In the genomic region with DNA sequence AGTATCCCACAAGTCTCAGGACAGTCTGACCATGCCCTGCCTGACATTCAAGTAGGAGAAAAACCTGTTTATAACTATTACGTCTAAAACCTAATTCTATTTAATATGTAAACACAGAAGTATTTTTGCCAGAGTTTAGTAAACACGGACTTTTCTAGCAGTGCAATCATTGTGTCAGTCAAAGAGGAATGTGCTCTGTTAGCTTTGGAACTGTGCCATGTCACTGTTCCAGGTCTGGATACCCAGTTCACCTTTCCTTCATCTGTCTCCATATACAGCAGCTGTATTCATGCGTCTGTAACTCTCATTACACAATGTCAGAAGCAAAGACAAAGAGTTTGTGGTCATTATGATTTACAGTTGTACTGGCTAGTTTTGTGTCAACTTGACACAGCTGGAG, we compare ENCODE assay signal across 18 mouse cellular contexts. TPM values are rescaled to one million over a fixed set of nuclear protein-coding genes. Genes with fewer than 3 reads are reported as not detected.
A peak's percentile ranks its signal among the peaks of the same experiment; 100 is the strongest.
DNase-seq lines count a peak whose midpoint lies in the region; ATAC-seq and TF ChIP-seq lines count a peak whose summit lies in the region.
"Had no signal": no experiment of that assay in that cellular context is flagged by ENCODE, and none has a peak within 500 bp of the region (broad histone marks: within the 10 kb centered on the region; RNA-seq: fewer than 3 reads in every experiment).

No protein-coding gene starts in this region.

- peaks cover 9% of the 10 kb centered on the region for H3K4me1 ChIP-seq in heart, embryonic 13.5 days
- no peaks in the 10 kb centered on the region for H3K4me1 ChIP-seq in lung, embryonic 14.5 days (ENCODE audit: insufficient read depth)
- H3K4me1 ChIP-seq in stomach, postnatal 0 days (replicated peaks; ENCODE audit: control insufficient read depth, insufficient read depth) = no peaks in the 10 kb centered on the region
- no peaks in the 10 kb centered on the region for H3K4me1 ChIP-seq in forebrain, postnatal 0 days (ENCODE audit: insufficient read depth)
- H3K4me1 ChIP-seq: hindbrain, embryonic 10.5 days; liver, embryonic 13.5 days; neural tube, embryonic 12.5 days had no signal

- H3K4me3 ChIP-seq in heart, embryonic 13.5 days = no peak overlapping the region
- H3K4me3 ChIP-seq in lung, embryonic 14.5 days (ENCODE audit: low read depth, low read length) = no peak overlapping the region
- no peak overlapping the region for H3K4me3 ChIP-seq in stomach, postnatal 0 days (ENCODE audit: low read depth, low read length)
- no peak overlapping the region for H3K4me3 ChIP-seq in forebrain, postnatal 0 days (ENCODE audit: low read depth, low read length)
- H3K4me3 ChIP-seq: hindbrain, embryonic 10.5 days; liver, embryonic 13.5 days; megakaryocyte, embryonic 14.5 days; neural tube, embryonic 12.5 days had no signal

- no peak for DNase-seq in heart, postnatal 10 days
- peak; percentile 41 for DNase-seq in urinary bladder, postnatal 14 days (ENCODE audit: low spot score)
- DNase-seq in urinary bladder, postnatal 36 days (ENCODE audit: low spot score in 2 of 2) = no peak
- peak; percentile 59 for DNase-seq in lung, embryonic 14.5 days
- peak; percentile 28 for DNase-seq in stomach, postnatal 0 days (ENCODE audit: low spot score)
- no peak for DNase-seq in forebrain, postnatal 0 days
- no peak for DNase-seq in left cerebral cortex, postnatal 36 days (ENCODE audit: low spot score in 2 of 2)
- DNase-seq: cerebellum, adult 11-12 months; cerebellum, postnatal 36 days; gastrocnemius, postnatal 25 days; layer of hippocampus, adult 9-11 months; liver, embryonic 13.5 days; right cerebral cortex, postnatal 25 days; thymus, adult 18-20 months had no signal

- no peaks in the 10 kb centered on the region for H3K27me3 ChIP-seq in heart, embryonic 13.5 days (replicated peaks)
- no peaks in the 10 kb centered on the region for H3K27me3 ChIP-seq in lung, embryonic 14.5 days (ENCODE audit: insufficient read depth, low read length)
- H3K27me3 ChIP-seq in stomach, postnatal 0 days (ENCODE audit: control insufficient read depth, insufficient read depth, low read length) = no peaks in the 10 kb centered on the region
- no peaks in the 10 kb centered on the region for H3K27me3 ChIP-seq in forebrain, postnatal 0 days (ENCODE audit: insufficient read depth, low read length)
- H3K27me3 ChIP-seq: neural tube, embryonic 12.5 days had no signal

- no peak for ATAC-seq in heart, embryonic 13.5 days (ENCODE audit: extremely low read depth, insufficient number of reproducible peaks, low FRiP score, low TSS enrichment)
- ATAC-seq in lung, embryonic 14.5 days (ENCODE audit: insufficient read depth) = peak; percentile 74
- ATAC-seq in stomach, postnatal 0 days (ENCODE audit: low FRiP score, low TSS enrichment) = no peak
- no peak for ATAC-seq in forebrain, postnatal 0 days

- 48% methylated on average over 3 of the region's 3 CpGs for WGBS in heart, embryonic 13.5 days
- WGBS in lung, embryonic 14.5 days = 25% methylated on average over 3 of the region's 3 CpGs
- WGBS in stomach, postnatal 0 days = 23% methylated on average over 3 of the region's 3 CpGs
- 67% methylated on average over 3 of the region's 3 CpGs for WGBS in forebrain, postnatal 0 days

- peak overlapping the region; percentile 72 for H3K27ac ChIP-seq in heart, embryonic 13.5 days (replicated peaks)
- peak overlapping the region; percentile 2; the same call in 1 of the 2 replicates for H3K27ac ChIP-seq in lung, embryonic 14.5 days (ENCODE audit: low read depth)
- no peak overlapping the region for H3K27ac ChIP-seq in stomach, postnatal 0 days (replicated peaks)
- H3K27ac ChIP-seq in forebrain, postnatal 0 days (ENCODE audit: low read depth, low read length) = no peak overlapping the region
- H3K27ac ChIP-seq: hindbrain, embryonic 10.5 days; liver, embryonic 13.5 days; neural tube, embryonic 12.5 days had no signal

- H3K9me3 ChIP-seq in heart, embryonic 13.5 days = no peaks in the 10 kb centered on the region
- no peaks in the 10 kb centered on the region for H3K9me3 ChIP-seq in lung, embryonic 14.5 days (ENCODE audit: low read depth, low read length)
- H3K9me3 ChIP-seq in stomach, postnatal 0 days (ENCODE audit: control insufficient read depth, low read length) = no peaks in the 10 kb centered on the region
- no peaks in the 10 kb centered on the region for H3K9me3 ChIP-seq in forebrain, postnatal 0 days (ENCODE audit: low read length)
- H3K9me3 ChIP-seq: hindbrain, embryonic 10.5 days; liver, embryonic 13.5 days; megakaryocyte, embryonic 14.5 days; neural tube, embryonic 12.5 days had no signal

- no peak for TF ChIP-seq EP300 in stomach, postnatal 0 days (optimal IDR thresholded peaks at IDR 0.05)

- H3K36me3 ChIP-seq in heart, embryonic 13.5 days = no peaks in the 10 kb centered on the region
- H3K36me3 ChIP-seq in lung, embryonic 14.5 days (ENCODE audit: insufficient read depth) = no peaks in the 10 kb centered on the region
- H3K36me3 ChIP-seq in stomach, postnatal 0 days (ENCODE audit: control insufficient read depth, insufficient read depth, low read length) = no peaks in the 10 kb centered on the region
- no peaks in the 10 kb centered on the region for H3K36me3 ChIP-seq in forebrain, postnatal 0 days (ENCODE audit: insufficient read depth)
- H3K36me3 ChIP-seq: hindbrain, embryonic 10.5 days; liver, embryonic 13.5 days; neural tube, embryonic 12.5 days had no signal

- TF ChIP-seq CTCF in lung, embryonic 14.5 days (IDR thresholded peaks at IDR 0.05; ENCODE audit: low read depth) = no peak
- TF ChIP-seq CTCF in stomach, postnatal 0 days (IDR thresholded peaks at IDR 0.05; ENCODE audit: low read depth) = no peak
- TF ChIP-seq CTCF in forebrain, postnatal 0 days (IDR thresholded peaks at IDR 0.05; ENCODE audit: low read depth) = no peak

- H3K4me2 ChIP-seq in heart, embryonic 13.5 days = no peak overlapping the region
- H3K4me2 ChIP-seq in lung, embryonic 14.5 days = no peak overlapping the region
- H3K4me2 ChIP-seq in stomach, postnatal 0 days (replicated peaks; ENCODE audit: low read depth) = no peak overlapping the region
- no peak overlapping the region for H3K4me2 ChIP-seq in forebrain, postnatal 0 days (ENCODE audit: low read depth)
- H3K4me2 ChIP-seq: liver, embryonic 13.5 days; neural tube, embryonic 12.5 days had no signal

- intact Hi-C loops in heart, postnatal 10 days (cut with DNase I) = no loop called here
- intact Hi-C loops in left cerebral cortex, postnatal 36 days (cut with DNase I) = no loop called here

- H3K9ac ChIP-seq in heart, embryonic 13.5 days = no peak overlapping the region
- no peak overlapping the region for H3K9ac ChIP-seq in lung, embryonic 14.5 days
- H3K9ac ChIP-seq in stomach, postnatal 0 days (ENCODE audit: low read length) = no peak overlapping the region
- no peak overlapping the region for H3K9ac ChIP-seq in forebrain, postnatal 0 days
- H3K9ac ChIP-seq: liver, embryonic 13.5 days; neural tube, embryonic 12.5 days had no signal

RNA-seq across cellular contexts. Expression of a gene that starts 45.0 kb away (rescaled TPM):
- 55.9 and 58.1 TPM in 2 replicates for polyA plus RNA-seq in heart, embryonic 13.5 days (2015; fragmentation: Nextera tagmentation; extraction: Ambion mirVana)
- 10 to 100 TPM; 38.6 to 42.3 TPM for total RNA-seq in heart, postnatal 10 days (2021)
- 97.0 and 102 TPM in 2 replicates for polyA plus RNA-seq in lung, embryonic 14.5 days (2014; fragmentation: Nextera tagmentation; extraction: Ambion mirVana)
- 25.3 and 26.3 TPM in 2 replicates for polyA plus RNA-seq in stomach, postnatal 0 days (2015; fragmentation: Nextera tagmentation; extraction: Ambion mirVana)
- 102 and 138 TPM in 2 replicates for total RNA-seq in forebrain, postnatal 0 days (2014; rRNA removed)
- 34.3 and 54.6 TPM in 2 replicates for polyA plus RNA-seq in forebrain, postnatal 0 days (2015; fragmentation: Nextera tagmentation; extraction: Ambion mirVana)
- total RNA-seq in left cerebral cortex, postnatal 36 days (2021) = 10 to 100 TPM; 59.0 to 86.8 TPM

Comparison
In these comparisons a context has a peak if more than half of its experiments do, and no peak if none do; other contexts are left out.
1. DNase-seq: peak in urinary bladder, postnatal 14 days (single experiment), lung, embryonic 14.5 days (single experiment) and stomach, postnatal 0 days (single experiment); none in heart, postnatal 10 days (0 of 2), urinary bladder, postnatal 36 days (0 of 2), forebrain, postnatal 0 days (single experiment) and left cerebral cortex, postnatal 36 days (0 of 2).
2. H3K27ac ChIP-seq: peak in heart, embryonic 13.5 days (single experiment) and lung, embryonic 14.5 days (single experiment); none in stomach, postnatal 0 days (single experiment) and forebrain, postnatal 0 days (single experiment).